Mouse (Mus musculus) kidney, adult 2 months (tissue): ENCODE data around the gene Ppp1r37. TPM values are rescaled to one million over a fixed set of nuclear protein-coding genes. Genes with fewer than 3 reads are reported as not detected.
A peak's percentile ranks its signal among the peaks of the same experiment; 100 is the strongest.

Experiments used
- DNase-seq: peaks from one replicate; pipeline ENCODE4 v3.0.0; 2021
- H3K27ac ChIP-seq: fragments of 200-500 bp; 2 replicates; pipeline ENCODE4 v1.5.1; 2012; ENCODE audit warnings: low read depth, low read length, control low read depth, inconsistent platforms; ENCODE audit not compliant: insufficient read depth
- H3K27me3 ChIP-seq: fragments of 200-500 bp; replicated peaks from 2 replicates; pipeline ENCODE4 v1.6.1; 2012; ENCODE audit warnings: mild to moderate bottlenecking, moderate library complexity, low read length, inconsistent platforms; ENCODE audit not compliant: control insufficient read depth, insufficient read depth
- H3K36me3 ChIP-seq: fragments of 200-500 bp; 2 replicates; pipeline ENCODE4 v1.6.1; 2012; ENCODE audit warnings: mild to moderate bottlenecking, moderate library complexity, low read length, inconsistent platforms; ENCODE audit not compliant: control insufficient read depth, insufficient read depth
- H3K4me1 ChIP-seq: fragments of 200-500 bp; 2 replicates; pipeline ENCODE4 v1.6.1; 2011; ENCODE audit warnings: low read length; ENCODE audit not compliant: control insufficient read depth, insufficient read depth
- H3K4me3 ChIP-seq: fragments of 200-500 bp; 2 replicates; pipeline ENCODE4 v1.5.1; 2011; ENCODE audit warnings: mild to moderate bottlenecking, low read depth, low read length, control low read depth; ENCODE audit not compliant: insufficient read depth
- CTCF ChIP-seq: fragments of 200-500 bp; conservative IDR thresholded peaks from 2 replicates; pipeline ENCODE4 v1.5.1; 2011; ENCODE audit warnings: low read depth, mild to moderate bottlenecking, control low read depth, low read length, moderate library complexity, mixed read lengths; ENCODE audit not compliant: insufficient read depth, insufficient read length
- POLR2A ChIP-seq: fragments of 200-500 bp; IDR thresholded peaks from one replicate; pipeline ENCODE4 v1.6.1; 2011; ENCODE audit warnings: low read depth, low read length, control low read depth
- WGBS: fragments of 180-500 bp; shearing (Covaris S2); methylation state at CpG from one replicate; pipeline ENCODE4 v1.1.7; 2018; 5-methylcytosine and 5-hydroxymethylcytosine counted together
- polyA plus RNA-seq: library from polyadenylated mRNA; depleted of rRNA; stranded (reverse); fragments of >200 nt; gene quantifications from 2 replicates; pipeline ENCODE4 v1.2.3, GENCODE M21; 2012

The Ppp1r37 gene
- polyA plus RNA-seq, 1 experiment, result 87.0 TPM

DNA sequence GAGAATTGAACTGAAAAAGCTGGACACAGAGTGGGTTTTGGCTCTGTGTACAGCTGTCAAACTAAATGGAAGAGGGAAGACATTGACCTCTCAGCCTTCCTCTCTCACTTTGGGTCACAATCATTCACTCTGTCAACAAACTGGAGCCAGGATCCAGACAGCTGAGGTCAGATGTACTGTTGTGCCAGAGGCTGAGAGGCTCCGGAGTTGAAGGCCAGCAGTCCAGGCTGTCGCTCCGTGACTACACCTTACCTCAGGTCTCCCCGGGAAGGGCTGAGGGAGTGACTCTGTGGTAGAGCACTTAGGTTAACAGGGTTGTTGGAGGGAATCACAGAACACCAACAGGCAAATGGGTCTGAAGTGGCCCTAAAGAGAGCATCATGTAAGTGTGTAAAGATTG lies 64.5 kb downstream of the Ppp1r37 start:
- H3K27ac ChIP-seq, result peak overlapping the region; percentile 48; the same call in 1 of the 2 replicates
- no peak for TF ChIP-seq CTCF
- no peak for TF ChIP-seq POLR2A
- H3K4me3 ChIP-seq, result no peak overlapping the region
- no peaks in the 10 kb centered on the region for H3K36me3 ChIP-seq
- DNase-seq, result peak; percentile 75
- 0 out of 2 replicates have a peak, but pooled peaks cover 6% of the 10 kb centered on the region for H3K4me1 ChIP-seq
- WGBS, result 45% methylated on average over 4 of the region's 4 CpGs
- H3K27me3 ChIP-seq, result no peaks in the 10 kb centered on the region

DNA sequence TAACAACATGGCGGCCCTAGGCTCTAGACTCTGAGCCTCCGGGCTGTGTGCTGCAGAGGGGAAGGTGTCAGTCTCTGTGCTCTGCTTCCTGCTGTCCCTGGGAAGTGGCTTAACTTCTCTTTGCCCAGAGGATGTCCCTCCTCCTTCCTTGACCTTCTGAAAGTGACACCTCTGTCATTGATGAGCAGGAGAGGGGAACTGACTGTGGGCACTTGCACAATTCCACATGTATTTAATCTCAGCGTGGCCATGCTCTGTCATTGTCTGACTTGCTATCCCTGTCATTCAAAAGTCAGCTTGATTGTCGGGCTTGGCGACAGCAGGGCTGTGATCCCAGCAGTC lies 66.7 kb downstream of the Ppp1r37 start:
- 73% methylated on average over 5 of the region's 5 CpGs for WGBS

DNA sequence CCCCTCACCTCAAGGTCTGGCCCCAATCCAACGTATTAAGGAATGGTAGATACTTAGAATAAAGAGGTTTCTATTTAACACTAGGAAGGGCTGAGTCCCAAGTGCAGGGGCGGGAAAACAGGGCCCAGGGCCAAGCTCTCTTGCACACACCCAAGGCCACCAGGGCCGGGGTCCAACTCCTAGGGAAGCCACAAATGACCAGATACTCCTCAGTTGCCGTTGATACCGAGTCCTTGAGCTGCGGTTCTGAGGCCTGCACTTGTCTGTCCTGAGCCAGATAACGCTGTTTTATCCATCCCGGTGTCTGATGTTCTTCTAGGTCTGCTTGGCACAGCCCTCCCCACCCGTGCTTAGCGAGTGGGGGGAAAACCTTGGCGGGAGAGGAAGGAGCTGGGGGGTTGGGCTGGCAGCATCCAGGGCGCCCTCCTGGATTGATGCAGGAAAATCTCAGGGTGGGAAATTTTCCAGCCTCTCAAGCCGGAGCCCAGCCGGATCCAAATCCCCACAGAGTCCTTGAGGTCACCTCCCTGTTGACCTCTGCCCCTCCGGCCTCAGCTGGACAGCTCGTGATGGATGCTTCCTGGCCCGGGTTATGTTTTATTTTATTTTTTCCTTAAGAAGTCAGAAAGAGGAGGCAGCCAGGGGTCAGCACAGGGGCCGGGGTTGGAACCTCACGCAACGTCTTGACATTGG lies 67.2 kb downstream of the Ppp1r37 start:
- 44% methylated on average over 20 of the region's 20 CpGs for WGBS
- peak; percentile 94 for DNase-seq

More for the DNA sequence above, 66.7 kb downstream of the Ppp1r37 start:
- H3K4me1 ChIP-seq, result 0 out of 2 replicates have a peak, but pooled peaks cover 6% of the 10 kb centered on the region
- DNase-seq, result no peak
- H3K27me3 ChIP-seq, result no peaks in the 10 kb centered on the region
- H3K27ac ChIP-seq, result peak overlapping the region; percentile 54
- TF ChIP-seq POLR2A (no peak), CTCF (no peak)
- H3K4me3 ChIP-seq, result no peak overlapping the region
- H3K36me3 ChIP-seq, result no peaks in the 10 kb centered on the region

GRCm38 (mm10) chr7:19494751-19495474 lies 68.0 kb downstream of the Ppp1r37 start:
- DNase-seq, result peak; percentile 75
- TF ChIP-seq POLR2A (no peak), CTCF (no peak)
- Histone ChIP-seq H3K27me3 (no peaks in the 10 kb centered on the region), H3K4me3 (no peak overlapping the region), H3K36me3 (no peaks in the 10 kb centered on the region), H3K4me1 (0 out of 2 replicates have a peak, but pooled peaks cover 6% of the 10 kb centered on the region), H3K27ac (peak overlapping the region; percentile 77)
- 67% methylated on average over 25 of the region's 25 CpGs for WGBS

More for the DNA sequence above, 67.2 kb downstream of the Ppp1r37 start:
- H3K36me3 ChIP-seq, result no peaks in the 10 kb centered on the region
- H3K4me1 ChIP-seq, result 0 out of 2 replicates have a peak, but pooled peaks cover 6% of the 10 kb centered on the region
- H3K4me3 ChIP-seq, result no peak overlapping the region
- H3K27me3 ChIP-seq, result no peaks in the 10 kb centered on the region
- TF ChIP-seq POLR2A, result no peak
- no peak for TF ChIP-seq CTCF
- peak overlapping the region; percentile 77 for H3K27ac ChIP-seq

- Histone ChIP-seq H3K27me3 (no peaks in the 10 kb centered on the region), H3K4me1 (0 out of 2 replicates have a peak, but pooled peaks cover 3% of the 10 kb centered on the region), H3K27ac (peak overlapping the region; percentile 84), H3K4me3 (no peak overlapping the region), H3K36me3 (no peaks in the 10 kb centered on the region)
- peak; percentile 91 for DNase-seq
- whole genome bisulfite sequencing, result 5% methylated on average over 26 of the region's 26 CpGs
- 0 out of 2 replicates have a peak, but pooled peaks have one; percentile 20 for TF ChIP-seq CTCF
- TF ChIP-seq POLR2A, result no peak
These were observed 71.1 kb downstream of the Ppp1r37 start for GRCm38 (mm10) chr7:19491731-19492130.

GRCm38 (mm10) chr7:19489525-19489924 lies 73.4 kb downstream of the Ppp1r37 start:
- DNase-seq, result no peak
- WGBS, result 26% methylated on average over 31 of the region's 31 CpGs
- no peaks in the 10 kb centered on the region for H3K4me1 ChIP-seq
- H3K27me3 ChIP-seq, result no peaks in the 10 kb centered on the region
- H3K4me3 ChIP-seq, result no peak overlapping the region
- H3K27ac ChIP-seq, result no peak overlapping the region
- TF ChIP-seq POLR2A (no peak), CTCF (no peak)
- no peaks in the 10 kb centered on the region for H3K36me3 ChIP-seq

- H3K36me3 ChIP-seq, result no peaks in the 10 kb centered on the region
- H3K4me1 ChIP-seq, result no peaks in the 10 kb centered on the region
- no peak overlapping the region for H3K27ac ChIP-seq
- H3K4me3 ChIP-seq, result no peak overlapping the region
- no peaks in the 10 kb centered on the region for H3K27me3 ChIP-seq
- DNase-seq, result no peak
- TF ChIP-seq POLR2A (no peak), CTCF (no peak)
- 88% methylated on average over 7 of the region's 7 CpGs for WGBS
These were observed 76.3 kb downstream of the Ppp1r37 start for GRCm38 (mm10) chr7:19486549-19486948.

DNA sequence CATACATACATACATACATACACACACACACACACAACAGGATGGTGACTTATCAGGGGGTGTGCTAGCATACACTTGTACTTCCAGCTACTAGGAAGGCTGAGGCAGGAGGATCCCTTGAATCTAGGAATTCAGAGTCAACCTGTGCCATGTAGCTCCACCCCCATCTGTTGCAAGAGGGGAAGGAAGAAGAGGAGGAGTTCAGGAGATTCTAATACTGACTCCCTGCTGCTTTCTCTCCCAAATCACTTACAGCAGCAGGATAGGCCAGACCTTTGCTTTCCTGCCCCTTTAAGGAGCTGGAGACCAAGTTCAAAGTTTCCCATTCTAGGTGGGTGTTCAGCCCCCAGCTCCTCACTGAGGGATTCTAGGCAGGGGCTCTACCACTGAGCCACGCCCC lies 77.4 kb downstream of the Ppp1r37 start:
- no peak for DNase-seq
- Histone ChIP-seq H3K4me1 (no peaks in the 10 kb centered on the region), H3K4me3 (no peak overlapping the region), H3K36me3 (no peaks in the 10 kb centered on the region), H3K27me3 (no peaks in the 10 kb centered on the region), H3K27ac (no peak overlapping the region)
- WGBS, result 89% methylated on average over 1 of the region's 1 CpGs
- TF ChIP-seq POLR2A (no peak), CTCF (no peak)
